Mouse (Mus musculus): ENCODE data around the gene Mum1. TPM values are rescaled to one million over a fixed set of nuclear protein-coding genes. Genes with fewer than 3 reads are reported as not detected.

The Mum1 gene
- total RNA-seq, 2 experiments from 2014 or later: 49.0 to 124 TPM

- no peak for ATAC-seq (replicated peaks; ENCODE audit: low FRiP score, low TSS enrichment, poor library complexity, severe bottlenecking)
These were observed 36.6 kb downstream of the Mum1 start for GRCm38 (mm10) chr10:80262776-80263365.

DNA sequence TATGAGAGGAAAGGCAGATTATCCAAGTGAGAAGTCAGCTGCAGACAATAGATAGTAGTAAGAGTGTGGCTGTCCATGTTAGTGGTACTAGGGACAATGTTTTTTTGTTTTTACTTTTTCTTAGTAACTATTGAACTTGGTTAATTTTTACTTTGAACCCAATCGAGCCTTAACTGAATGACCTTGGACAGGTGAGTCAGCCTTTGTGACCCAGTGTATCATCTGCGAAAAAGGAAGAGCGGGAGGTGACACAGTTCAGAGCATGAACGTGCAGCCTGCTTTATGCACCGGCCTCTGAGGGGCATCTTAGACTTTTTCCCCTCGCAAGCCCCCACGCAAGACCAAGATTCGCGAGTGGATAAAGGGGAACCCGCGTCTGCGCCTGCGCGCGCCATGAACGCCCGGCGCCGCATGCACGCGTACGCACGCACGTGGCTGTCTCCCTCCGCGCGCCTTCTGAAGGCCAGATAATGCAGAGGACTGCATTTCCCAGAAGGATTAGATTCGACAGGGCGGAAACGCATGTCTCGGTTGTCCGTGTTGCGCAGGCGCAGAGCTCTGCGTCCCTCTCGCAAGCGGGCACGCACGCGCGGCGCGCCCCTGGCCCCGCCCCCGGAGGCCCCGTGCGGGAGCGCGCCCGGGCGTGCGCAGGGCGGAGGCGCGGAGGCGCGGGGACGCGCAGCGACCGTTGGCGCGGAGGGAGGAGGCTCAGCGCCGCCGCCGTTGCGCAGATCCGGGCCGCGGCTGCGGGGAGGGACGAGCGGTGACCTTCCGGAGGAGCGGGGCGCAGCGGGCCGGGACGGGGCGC is 38.3 kb downstream of the Mum1 start:
- ATAC-seq (replicated peaks; ENCODE audit: low FRiP score, low TSS enrichment, poor library complexity, severe bottlenecking): peak; percentile 46

GRCm38 (mm10) chr10:80265149-80265486 is 38.9 kb downstream of the Mum1 start:
- no peak for ATAC-seq (replicated peaks; ENCODE audit: low FRiP score, low TSS enrichment, poor library complexity, severe bottlenecking)

- ATAC-seq (replicated peaks; ENCODE audit: low FRiP score, low TSS enrichment, poor library complexity, severe bottlenecking): peak; percentile 58
These were observed 43.9 kb downstream of the Mum1 start for GRCm38 (mm10) chr10:80270099-80270498.

GRCm38 (mm10) chr10:80270734-80271181 is 44.5 kb downstream of the Mum1 start:
- peak; percentile 85 for ATAC-seq (replicated peaks; ENCODE audit: low FRiP score, low TSS enrichment, poor library complexity, severe bottlenecking)

GRCm38 (mm10) chr10:80271186-80271843 is 45.1 kb downstream of the Mum1 start:
- no peak for ATAC-seq (replicated peaks; ENCODE audit: low FRiP score, low TSS enrichment, poor library complexity, severe bottlenecking)

DNA sequence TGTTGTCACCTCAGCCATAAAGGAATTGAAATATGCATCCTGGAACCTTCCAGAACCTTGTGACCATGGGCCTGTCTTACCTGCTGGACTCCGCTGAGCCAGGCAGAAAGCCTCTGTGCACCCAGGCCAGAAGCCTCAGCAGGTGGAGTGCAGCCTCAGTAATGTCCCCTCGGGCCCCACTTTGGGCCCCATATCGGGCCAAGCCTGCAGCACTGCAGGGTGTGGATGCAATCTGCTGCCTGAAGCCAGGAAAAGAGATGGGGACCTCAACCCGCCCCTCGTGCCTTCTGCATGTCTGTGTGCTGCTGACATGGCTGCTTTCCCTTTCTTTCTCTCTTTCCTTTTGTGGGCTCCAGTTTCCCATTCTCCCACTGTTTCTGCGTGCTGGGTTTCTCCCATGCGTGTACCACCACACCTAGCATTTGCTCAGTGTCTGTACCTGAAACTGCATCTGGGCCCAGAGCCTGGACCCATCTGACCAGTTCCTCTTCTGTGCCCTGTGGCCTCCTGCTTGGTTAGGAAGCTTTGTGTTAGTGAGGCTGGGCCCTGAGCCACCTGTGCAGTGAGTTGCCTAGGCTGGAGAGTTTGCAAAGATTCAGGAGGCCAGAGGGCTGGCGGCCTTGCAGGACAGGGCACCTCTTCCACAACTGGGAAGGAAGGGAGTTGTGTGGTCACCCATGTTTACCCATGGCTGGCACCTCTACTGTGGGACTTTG is 45.8 kb downstream of the Mum1 start:
- ATAC-seq (replicated peaks; ENCODE audit: low FRiP score, low TSS enrichment, poor library complexity, severe bottlenecking): no peak

- ATAC-seq (replicated peaks; ENCODE audit: low FRiP score, low TSS enrichment, poor library complexity, severe bottlenecking): no peak
These were observed 47.6 kb downstream of the Mum1 start for GRCm38 (mm10) chr10:80273847-80274246.

DNA sequence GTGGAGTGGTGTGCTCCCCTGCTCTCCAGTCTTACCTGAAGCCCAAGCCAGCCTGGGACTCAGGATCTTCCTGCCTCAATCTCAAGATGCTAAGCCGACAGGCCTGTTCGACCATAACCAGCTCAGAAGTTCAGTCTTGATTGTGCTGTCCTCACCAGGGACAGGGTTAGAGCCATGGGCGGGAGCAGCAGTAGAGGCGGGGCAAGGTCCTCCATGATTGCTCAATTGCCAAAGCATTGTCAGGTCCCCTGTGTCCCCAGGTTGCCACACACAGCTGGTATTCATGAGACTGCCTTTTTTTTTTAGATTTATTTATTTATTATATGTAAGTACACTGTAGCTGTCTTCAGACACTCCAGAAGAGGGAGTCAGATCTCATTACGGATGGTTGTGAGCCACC is 50.0 kb downstream of the Mum1 start:
- ATAC-seq (replicated peaks; ENCODE audit: low FRiP score, low TSS enrichment, poor library complexity, severe bottlenecking): no peak

- no peak for ATAC-seq (replicated peaks; ENCODE audit: low FRiP score, low TSS enrichment, poor library complexity, severe bottlenecking)
These were observed 52.2 kb downstream of the Mum1 start for GRCm38 (mm10) chr10:80278390-80278789.

- no peak for ATAC-seq (replicated peaks; ENCODE audit: low FRiP score, low TSS enrichment, poor library complexity, severe bottlenecking)
These were observed 53.0 kb downstream of the Mum1 start for GRCm38 (mm10) chr10:80279273-80279672.

DNA sequence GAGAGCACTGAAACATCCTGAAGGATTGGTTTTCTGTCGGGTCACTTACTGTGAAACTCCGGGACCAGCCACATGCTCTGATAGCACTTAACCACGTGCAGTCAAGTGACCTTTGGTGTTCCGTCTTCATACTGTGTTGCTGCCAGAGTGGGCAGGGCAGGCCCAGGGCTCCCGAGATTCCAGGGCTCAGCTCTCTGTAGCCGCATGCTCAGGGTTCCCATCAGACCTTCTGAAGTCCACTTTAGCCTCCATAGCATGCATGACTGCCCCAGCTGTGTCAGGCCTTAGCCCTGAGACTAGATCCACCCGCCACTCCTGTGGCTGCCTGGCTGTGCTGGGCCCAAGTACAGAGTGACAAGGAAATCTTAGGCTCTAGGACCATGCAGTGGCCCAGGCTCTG is 55.1 kb downstream of the Mum1 start:
- ATAC-seq (replicated peaks; ENCODE audit: low FRiP score, low TSS enrichment, poor library complexity, severe bottlenecking): no peak

- ATAC-seq (replicated peaks; ENCODE audit: low FRiP score, low TSS enrichment, poor library complexity, severe bottlenecking): 0 out of 2 replicates have a peak, but pooled peaks have one; percentile 23
These were observed 55.7 kb downstream of the Mum1 start for GRCm38 (mm10) chr10:80281921-80282371.

DNA sequence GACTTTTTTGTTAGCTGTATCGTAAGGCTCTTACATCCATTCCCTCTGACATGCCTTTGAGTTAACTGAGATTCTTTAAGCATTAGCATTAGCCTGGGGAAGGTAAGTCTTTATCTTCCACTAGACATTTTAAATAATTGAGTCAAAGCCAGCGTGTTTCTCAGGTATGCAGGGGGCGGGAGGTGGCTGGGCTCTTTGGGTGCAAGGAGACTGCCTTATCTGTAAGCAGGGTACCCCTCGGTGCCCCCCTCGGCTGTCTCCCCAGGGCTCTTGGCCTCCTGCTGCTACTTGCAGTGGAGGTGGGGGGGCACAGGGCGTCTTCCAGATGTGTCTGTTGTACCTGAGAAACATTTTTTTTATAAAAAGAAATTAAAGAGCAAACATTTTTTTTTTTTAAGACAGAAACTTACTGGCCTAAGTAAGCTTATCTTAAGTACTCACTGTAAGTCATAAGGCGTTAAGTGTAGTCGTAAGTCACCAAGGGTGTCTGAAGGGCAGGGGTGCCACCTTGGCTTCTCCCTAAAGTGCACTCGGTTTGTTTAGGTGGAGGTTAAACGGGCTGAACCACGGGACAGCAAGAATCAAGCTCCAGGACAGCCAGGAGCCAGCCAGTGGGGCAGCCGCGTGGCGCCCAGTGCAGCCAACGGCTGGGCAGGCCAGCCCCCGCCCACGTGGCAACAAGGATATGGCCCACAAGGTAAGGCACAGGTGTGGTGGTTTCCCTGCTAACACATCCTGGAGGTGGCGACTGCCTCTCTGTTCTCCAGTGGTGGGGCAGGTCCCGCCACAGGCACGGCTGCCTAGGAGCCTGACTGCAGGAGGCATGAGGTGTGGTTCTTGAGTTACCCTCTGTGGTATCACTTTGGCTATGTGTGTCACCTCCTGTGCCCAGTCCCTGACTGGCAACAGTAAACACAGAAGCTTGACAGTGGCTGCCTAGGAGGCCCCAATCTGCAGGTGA is 56.5 kb downstream of the Mum1 start:
- no peak for ATAC-seq (replicated peaks; ENCODE audit: low FRiP score, low TSS enrichment, poor library complexity, severe bottlenecking)

DNA sequence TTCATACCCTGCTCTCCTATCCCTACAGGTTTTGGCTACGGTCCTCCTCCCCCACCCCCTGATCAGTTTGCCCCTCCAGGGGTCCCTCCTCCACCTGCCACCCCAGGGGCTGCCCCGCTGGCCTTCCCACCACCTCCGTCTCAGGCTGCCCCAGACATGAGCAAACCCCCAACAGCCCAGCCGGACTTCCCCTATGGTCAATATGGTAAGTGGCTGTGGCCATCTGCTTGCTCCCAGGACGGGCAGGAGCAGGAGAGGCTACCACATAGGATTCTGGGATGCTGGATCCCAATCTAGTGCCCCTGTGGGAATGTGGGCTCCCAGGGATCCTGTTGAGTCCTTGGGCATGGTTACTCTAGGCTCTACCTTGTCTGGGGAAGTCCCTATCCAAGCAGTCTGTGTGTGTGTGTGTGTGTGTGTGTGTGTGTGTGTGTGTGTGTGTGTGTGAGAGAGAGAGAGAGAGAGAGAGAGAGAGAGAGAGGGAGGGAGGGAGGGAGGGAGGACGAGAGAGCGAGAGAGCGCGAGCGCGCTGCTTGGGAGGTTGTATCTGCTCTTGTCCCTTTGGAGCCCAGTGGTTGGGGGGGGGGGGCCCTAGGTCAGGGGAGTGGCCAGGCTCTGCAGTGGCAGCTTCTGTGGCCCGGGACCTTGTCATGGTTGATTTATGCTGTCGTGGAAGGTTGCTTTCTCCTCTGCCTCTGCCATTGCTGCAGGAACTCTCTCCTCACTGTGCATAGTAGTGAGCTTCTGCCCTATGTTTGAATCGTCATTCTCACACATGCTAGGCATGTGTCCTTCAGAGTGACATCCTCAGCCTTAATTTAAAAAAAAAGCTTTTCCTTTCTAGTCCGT is 59.2 kb downstream of the Mum1 start:
- ATAC-seq (replicated peaks; ENCODE audit: low FRiP score, low TSS enrichment, poor library complexity, severe bottlenecking): no peak

- ATAC-seq (replicated peaks; ENCODE audit: low FRiP score, low TSS enrichment, poor library complexity, severe bottlenecking): no peak
These were observed 61.9 kb downstream of the Mum1 start for GRCm38 (mm10) chr10:80288097-80288496.

- ATAC-seq (replicated peaks; ENCODE audit: low FRiP score, low TSS enrichment, poor library complexity, severe bottlenecking): no peak
These were observed 62.4 kb downstream of the Mum1 start for GRCm38 (mm10) chr10:80288657-80289056.

Measured in megakaryocyte-erythroid progenitor cell, adult 5-6 weeks (primary cell).